Mouse (Mus musculus) monocyte, adult 2 months (primary cell): Measurements from ENCODE around the gene Tspan5.
A peak's percentile ranks its signal among the peaks of the same experiment; 100 is the strongest.

Experiments
- DNase-seq, 2 experiments: peaks; one replicate each; pipeline ENCODE4 v3.0.0; 2022; ENCODE audit warnings: low spot score in 2 of 2, low read depth in 1 of 2

Gene Tspan5

GRCm38 (mm10) chr3:138743061-138743671, 1.2 kb downstream of the Tspan5 start:
- DNase-seq, result peak in 1 of 2 experiments; percentile 5

- no peak for DNase-seq
These were observed 2.2 kb downstream of the Tspan5 start for GRCm38 (mm10) chr3:138744030-138744774.

GRCm38 (mm10) chr3:138745091-138745490, 3.1 kb downstream of the Tspan5 start:
- no peak for DNase-seq

DNA sequence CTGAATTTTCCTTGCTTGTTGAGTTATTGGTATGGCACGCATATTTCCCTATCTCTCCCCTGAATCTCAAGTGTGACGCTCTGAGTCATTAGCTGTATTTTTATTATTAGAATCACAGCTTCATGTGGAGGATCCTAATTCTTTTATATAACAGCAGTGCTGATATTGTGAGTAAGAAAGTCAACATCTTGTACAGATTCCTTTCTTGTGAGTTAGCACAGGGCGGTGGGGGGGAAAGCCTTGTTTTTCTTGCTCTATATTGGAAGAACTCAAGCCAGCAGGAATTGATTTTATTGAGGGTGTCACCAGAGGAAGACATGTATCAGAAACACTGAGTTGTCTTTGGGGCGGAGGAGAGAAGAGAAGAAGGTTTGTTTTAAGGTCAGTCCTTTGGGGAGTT, 3.6 kb downstream of the Tspan5 start:
- no peak for DNase-seq

GRCm38 (mm10) chr3:138746556-138746955, 4.6 kb downstream of the Tspan5 start:
- DNase-seq, result no peak

- DNase-seq, result no peak
These were observed 5.0 kb downstream of the Tspan5 start for GRCm38 (mm10) chr3:138747035-138747434.

GRCm38 (mm10) chr3:138747985-138748384, 6.0 kb downstream of the Tspan5 start:
- no peak for DNase-seq

- DNase-seq, result no peak
These were observed 7.7 kb downstream of the Tspan5 start for GRCm38 (mm10) chr3:138749645-138750044.

DNA sequence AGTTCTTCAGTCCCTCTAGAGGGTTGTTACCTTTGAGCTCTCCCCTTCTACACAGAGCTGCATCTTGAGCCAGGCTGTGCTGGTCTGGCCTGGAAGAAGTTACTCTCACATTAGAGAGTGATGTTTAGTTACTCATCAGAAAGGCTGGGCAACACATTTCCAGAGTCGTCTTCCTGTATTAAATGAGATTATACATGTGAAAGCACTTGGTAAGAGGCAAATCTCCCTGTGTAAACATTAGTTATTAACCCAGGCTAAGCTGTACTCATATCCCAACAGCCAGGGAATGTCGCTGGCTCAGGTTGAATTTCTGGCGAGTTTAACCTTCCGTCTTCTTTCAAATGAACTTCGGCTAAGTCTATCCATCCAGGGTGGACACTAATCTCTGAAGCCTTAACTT, 9.3 kb downstream of the Tspan5 start:
- no peak for DNase-seq

DNA sequence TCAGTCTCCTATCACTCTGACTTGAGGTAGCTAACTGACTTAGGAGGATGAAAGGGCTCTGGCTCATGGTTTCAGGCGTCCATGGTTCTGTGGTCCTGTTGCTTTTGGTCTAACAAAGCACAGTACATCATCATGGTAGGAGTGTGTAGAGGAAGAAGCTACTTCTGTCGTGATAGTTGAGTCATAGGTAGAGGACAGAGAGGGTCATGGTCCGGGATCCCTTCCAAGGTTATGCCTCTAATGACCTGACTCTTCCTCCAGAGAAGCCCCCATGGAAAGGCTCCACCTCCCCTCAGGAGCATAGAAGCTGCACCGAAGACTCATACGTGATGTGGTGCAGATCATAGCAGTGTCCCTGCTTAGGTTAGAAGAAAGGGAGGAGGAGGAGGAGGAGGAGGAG, 10.1 kb downstream of the Tspan5 start:
- no peak for DNase-seq

GRCm38 (mm10) chr3:138752769-138753168, 10.8 kb downstream of the Tspan5 start:
- DNase-seq, result no peak

GRCm38 (mm10) chr3:138753182-138753885, 11.3 kb downstream of the Tspan5 start:
- DNase-seq, result peak in 1 of 2 experiments; percentile 9

DNA sequence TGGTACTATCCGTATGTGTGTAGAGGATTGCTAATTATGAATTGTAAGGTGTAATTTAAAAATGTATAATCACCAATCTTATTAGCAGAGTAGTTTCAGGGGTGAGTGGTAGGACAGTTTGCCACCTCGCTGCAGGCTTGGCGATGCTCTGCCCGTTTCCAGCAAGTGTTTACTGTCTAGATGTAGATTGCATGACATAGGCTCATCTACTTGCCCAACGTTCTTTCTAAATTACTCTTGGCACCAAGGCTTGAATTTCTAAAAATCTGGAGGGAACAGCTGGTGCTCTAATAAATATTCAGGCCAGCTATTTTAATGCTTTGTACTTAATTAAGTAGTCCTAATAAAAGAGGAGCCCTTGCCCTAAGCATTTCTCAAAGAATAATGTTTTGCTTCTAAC, 12.3 kb downstream of the Tspan5 start:
- no peak for DNase-seq

DNA sequence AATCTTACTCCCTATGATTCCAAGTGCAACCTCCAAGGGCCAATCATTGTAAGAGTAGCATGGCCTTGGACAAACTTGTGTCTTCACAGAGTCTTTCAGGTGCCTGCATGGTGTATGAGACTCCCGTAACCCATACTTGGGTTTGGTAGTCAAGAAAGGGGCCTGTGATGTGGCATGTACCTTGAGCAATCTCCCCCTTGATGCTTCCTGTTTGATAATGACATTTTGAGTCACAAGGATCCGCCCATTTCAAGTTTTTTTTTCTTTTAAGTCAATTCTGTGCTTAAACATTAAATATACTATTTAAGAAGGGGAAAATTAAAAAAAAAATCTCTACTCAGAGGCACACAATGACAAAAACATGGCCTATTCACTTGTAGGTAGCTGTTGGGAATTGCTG, 15.3 kb downstream of the Tspan5 start:
- no peak for DNase-seq

- DNase-seq, result no peak
These were observed 18.1 kb downstream of the Tspan5 start for GRCm38 (mm10) chr3:138759968-138760684.

- no peak for DNase-seq
These were observed 18.7 kb downstream of the Tspan5 start for GRCm38 (mm10) chr3:138760685-138761119.

DNA sequence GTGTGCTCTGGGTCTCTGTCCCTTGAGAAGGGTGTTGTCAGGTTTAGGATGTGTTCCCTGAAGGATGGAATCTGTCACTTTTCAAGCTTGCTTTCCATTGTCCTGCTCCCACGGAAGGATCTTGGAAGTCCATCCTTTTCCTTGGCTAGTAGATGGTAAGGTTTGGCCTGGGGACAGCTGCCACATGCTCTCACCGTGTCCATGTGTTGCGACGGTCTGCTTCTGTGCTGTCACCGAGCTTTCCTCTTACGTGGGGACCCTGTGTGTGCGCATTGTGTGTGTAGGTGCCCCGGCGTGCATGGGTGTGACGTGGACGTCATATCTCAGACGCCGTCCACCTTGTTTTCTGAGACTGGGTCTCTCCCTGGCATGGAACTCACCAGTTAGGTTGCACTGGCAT, 19.5 kb downstream of the Tspan5 start:
- DNase-seq, result no peak

- no peak for DNase-seq
These were observed 21.9 kb downstream of the Tspan5 start for GRCm38 (mm10) chr3:138763941-138764340.

DNA sequence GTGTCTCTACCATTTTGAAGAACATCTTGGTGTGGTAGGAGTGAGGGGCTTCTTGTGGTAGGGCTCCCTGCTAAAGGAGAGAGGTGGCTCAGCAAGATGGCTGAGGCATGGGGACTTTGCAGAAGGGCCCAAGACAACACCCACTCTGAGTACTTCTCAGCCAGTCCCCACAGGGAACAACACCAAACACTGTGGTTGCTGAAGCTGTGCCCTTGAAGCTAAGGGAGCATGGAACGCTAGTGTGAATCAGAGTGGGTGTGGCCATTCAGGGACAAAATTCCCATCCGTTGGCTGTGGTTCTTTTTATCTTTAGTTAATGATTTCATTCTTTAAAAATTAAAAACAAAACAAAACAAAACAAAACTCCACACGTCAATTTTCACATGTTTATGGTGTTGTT, 22.8 kb downstream of the Tspan5 start:
- DNase-seq, result no peak

DNA sequence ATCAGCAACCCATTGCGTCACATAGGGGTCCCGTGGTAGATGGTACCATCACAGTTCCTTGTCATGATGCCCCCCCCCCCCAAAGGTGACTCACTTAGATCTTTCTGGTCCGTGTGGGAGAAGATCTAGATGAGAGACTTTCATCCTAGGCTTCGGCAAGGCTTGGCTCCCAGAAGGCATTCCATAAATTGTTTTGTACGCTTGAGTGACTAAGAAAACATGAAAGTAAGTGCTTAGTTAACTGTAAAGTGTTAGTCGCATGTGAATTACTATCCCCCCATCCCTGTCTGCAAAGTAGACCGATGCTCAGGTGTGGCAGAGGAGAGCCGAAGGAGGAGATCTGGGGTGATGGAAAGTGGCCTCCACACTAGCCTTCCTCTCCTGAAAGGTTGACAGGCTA, 25.0 kb downstream of the Tspan5 start:
- DNase-seq, result no peak

- DNase-seq, result no peak
These were observed 26.6 kb downstream of the Tspan5 start for GRCm38 (mm10) chr3:138768541-138769093.
